Mouse (Mus musculus) embryonic facial prominence, embryonic 15.5 days (tissue): ENCODE measurements around the gene Carns1. TPM values are rescaled to one million over a fixed set of nuclear protein-coding genes. Genes with fewer than 3 reads are reported as not detected.

Experiments used
- microRNA-seq: library from miRNA; unstranded; fragments of <30 nt; microRNA quantifications from one replicate; pipeline ENCODE4, GENCODE M21; 2016; ENCODE audit warnings: borderline number of aligned reads
- polyA plus RNA-seq: library from polyadenylated mRNA; unstranded; fragments of >200 nt; fragmentation: Nextera tagmentation; extraction: Ambion mirVana; gene quantifications from 2 replicates; pipeline ENCODE4 v1.2.1, GENCODE M21; 2015

Carns1 gene
- polyA plus RNA-seq, 1 experiment from 2014 or later: 5.4 TPM

Small RNA genes within 50 kb of the gene (microRNA-seq; reads per million reads assigned to microRNA genes)
- gene Gm26115: not detected

Other genes with a start within 250 kb of the Carns1 start
- gene Aldh3b1, start 245.7 kb downstream of the Carns1 start, polyA plus RNA-seq: 4.8 and 4.9 TPM in 2 replicates
- 27.7 and 30.0 TPM in 2 replicates for gene Unc93b1, start 240.3 kb downstream of the Carns1 start, polyA plus RNA-seq
- 2.8 and 3.2 TPM in 2 replicates for gene Aldh3b3, start 216.8 kb downstream of the Carns1 start, polyA plus RNA-seq
- 22.8 and 25.3 TPM in 2 replicates for gene Aldh3b2, start 203.2 kb downstream of the Carns1 start, polyA plus RNA-seq
- 5.5 and 6.0 TPM in 2 replicates for gene Acy3, start 188.9 kb downstream of the Carns1 start, polyA plus RNA-seq
- gene Tbx10, start 182.7 kb downstream of the Carns1 start, polyA plus RNA-seq: not detected in 2 replicates
- 31.0 and 35.8 TPM in 2 replicates for gene Nudt8, start 174.9 kb downstream of the Carns1 start, polyA plus RNA-seq
- gene Gm49405, start 174.9 kb downstream of the Carns1 start, polyA plus RNA-seq: 3.9 and 4.7 TPM in 2 replicates
- gene Doc2g, start 172.2 kb downstream of the Carns1 start, polyA plus RNA-seq: 5.4 and 5.6 TPM in 2 replicates
- gene Ndufv1, start 162.7 kb downstream of the Carns1 start, polyA plus RNA-seq: 190 and 202 TPM in 2 replicates
- gene Gstp1, start 137.5 kb downstream of the Carns1 start, polyA plus RNA-seq: 511 and 558 TPM in 2 replicates
- 3.4 and 3.7 TPM in 2 replicates for gene Gstp2, start 129.5 kb downstream of the Carns1 start, polyA plus RNA-seq
- gene Gstp3, start 115.9 kb downstream of the Carns1 start, polyA plus RNA-seq: 0.41 and 0.77 TPM in 2 replicates
- not detected in 2 replicates for gene Cabp2, start 93.9 kb downstream of the Carns1 start, polyA plus RNA-seq
- 84.6 and 92.8 TPM in 2 replicates for gene Cdk2ap2, start 78.3 kb downstream of the Carns1 start, polyA plus RNA-seq
- 9.7 and 10.8 TPM in 2 replicates for gene Pitpnm1, start 75.5 kb downstream of the Carns1 start, polyA plus RNA-seq
- gene Aip, start 49.6 kb downstream of the Carns1 start, polyA plus RNA-seq: 98.5 and 100 TPM in 2 replicates
- not detected in 2 replicates for gene Gpr152, start 35.7 kb downstream of the Carns1 start, polyA plus RNA-seq
- 0.31 and 0.37 TPM in 2 replicates for gene Cabp4, start 31.4 kb downstream of the Carns1 start, polyA plus RNA-seq
- 159 and 178 TPM in 2 replicates for gene Coro1b, start 26.9 kb downstream of the Carns1 start, polyA plus RNA-seq
- 4.8 and 6.2 TPM in 2 replicates for gene Ptprcap, start 21.9 kb downstream of the Carns1 start, polyA plus RNA-seq
- 66.2 and 70.4 TPM in 2 replicates for gene Rps6kb2, start 12.1 kb downstream of the Carns1 start, polyA plus RNA-seq
- gene Tbc1d10c, start 15.8 kb upstream of the Carns1 start, polyA plus RNA-seq: 3.6 and 5.1 TPM in 2 replicates
- 745 and 794 TPM in 2 replicates for gene Ppp1ca, start 16.6 kb upstream of the Carns1 start, polyA plus RNA-seq
- 33.6 and 35.0 TPM in 2 replicates for gene Rad9a, start 26.2 kb upstream of the Carns1 start, polyA plus RNA-seq
- 10.1 and 10.2 TPM in 2 replicates for gene Clcf1, start 38.8 kb upstream of the Carns1 start, polyA plus RNA-seq
- not detected in 2 replicates for gene AC109138.7, start 38.9 kb upstream of the Carns1 start, polyA plus RNA-seq
- 33.5 and 34.0 TPM in 2 replicates for gene Pold4, start 56.4 kb upstream of the Carns1 start, polyA plus RNA-seq
- 27.5 and 34.4 TPM in 2 replicates for gene Ssh3, start 93.7 kb upstream of the Carns1 start, polyA plus RNA-seq
- 13.0 and 13.7 TPM in 2 replicates for gene Ankrd13d, start 107.7 kb upstream of the Carns1 start, polyA plus RNA-seq
- 20.1 and 24.4 TPM in 2 replicates for gene Grk2, start 130.7 kb upstream of the Carns1 start, polyA plus RNA-seq
- 50.4 and 55.0 TPM in 2 replicates for gene Kdm2a, start 222.8 kb upstream of the Carns1 start, polyA plus RNA-seq